ENCODE assay signal across 28 mouse cellular contexts in the genomic region with DNA sequence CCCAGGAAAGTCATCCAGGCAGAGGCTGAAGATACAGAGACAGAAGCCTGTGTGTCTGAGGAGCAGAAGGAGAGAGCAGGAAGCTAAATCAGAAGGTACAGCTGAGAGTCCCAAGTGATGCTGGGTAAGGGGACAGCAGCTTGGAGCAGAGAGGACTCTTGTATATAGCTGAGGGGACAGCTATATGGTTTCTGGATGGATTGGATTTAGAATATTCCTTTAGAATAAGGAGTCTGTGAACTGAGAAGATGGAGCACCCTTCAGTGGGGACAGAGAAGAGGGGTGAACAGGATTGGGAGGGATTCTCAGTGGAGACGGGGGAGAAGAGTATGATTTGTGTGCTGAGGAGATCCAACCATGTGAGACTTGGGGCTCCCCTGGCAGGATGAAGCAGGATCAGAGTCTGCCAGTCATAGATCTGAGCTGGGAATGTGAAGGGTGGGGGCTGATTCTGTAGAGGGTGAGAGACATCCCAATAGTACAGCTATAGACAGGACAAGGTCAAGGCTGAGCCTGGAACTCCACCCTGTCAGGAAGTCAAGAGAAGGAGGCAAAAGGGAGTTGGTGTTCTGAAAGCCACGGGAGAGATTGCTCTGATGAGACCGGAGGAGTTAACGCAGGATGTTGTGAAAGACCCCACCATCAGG. TPM values are rescaled to one million over a fixed set of nuclear protein-coding genes. Genes with fewer than 3 reads are reported as not detected.
DNase-seq lines count a peak whose midpoint lies in the region; ATAC-seq and TF ChIP-seq lines count a peak whose summit lies in the region.
"Had no signal": no experiment of that assay in that cellular context is flagged by ENCODE, and none has a peak within 500 bp of the region (broad histone marks: within the 10 kb centered on the region; RNA-seq: fewer than 3 reads in every experiment).

No protein-coding gene starts in this region.

- H3K36me3 ChIP-seq in kidney, embryonic 15.5 days: no peaks in the 10 kb centered on the region
- H3K36me3 ChIP-seq in neural tube, embryonic 11.5 days (ENCODE audit: control insufficient read depth, insufficient read depth, low read length): no peaks in the 10 kb centered on the region
- no peaks in the 10 kb centered on the region for H3K36me3 ChIP-seq in intestine, embryonic 16.5 days (ENCODE audit: control insufficient read depth, insufficient read depth, low read length)
- no peaks in the 10 kb centered on the region for H3K36me3 ChIP-seq in forebrain, embryonic 15.5 days
- H3K36me3 ChIP-seq: embryonic facial prominence, embryonic 13.5 days; hindbrain, embryonic 12.5 days had no signal

- H3K27me3 ChIP-seq in kidney, embryonic 15.5 days: no peaks in the 10 kb centered on the region
- H3K27me3 ChIP-seq in neural tube, embryonic 11.5 days (ENCODE audit: control insufficient read depth, insufficient read depth, low read length): no peaks in the 10 kb centered on the region
- no peaks in the 10 kb centered on the region for H3K27me3 ChIP-seq in intestine, embryonic 16.5 days (replicated peaks; ENCODE audit: control insufficient read depth, insufficient read depth, low read length)
- H3K27me3 ChIP-seq in forebrain, embryonic 15.5 days: no peaks in the 10 kb centered on the region
- H3K27me3 ChIP-seq: forebrain, embryonic 13.5 days; Patski had no signal

- no peak overlapping the region for H3K4me3 ChIP-seq in gastrocnemius, adult 2 months
- H3K4me3 ChIP-seq in kidney, embryonic 15.5 days (replicated peaks): no peak overlapping the region
- no peak overlapping the region for H3K4me3 ChIP-seq in neural tube, embryonic 11.5 days (ENCODE audit: low read depth, low read length)
- no peak overlapping the region for H3K4me3 ChIP-seq in intestine, embryonic 16.5 days (ENCODE audit: low read length)
- H3K4me3 ChIP-seq in forebrain, embryonic 15.5 days: no peak overlapping the region
- H3K4me3 ChIP-seq: embryonic facial prominence, embryonic 13.5 days; forebrain, embryonic 13.5 days; hindbrain, embryonic 12.5 days had no signal

- no peak overlapping the region for H3K27ac ChIP-seq in gastrocnemius, adult 2 months
- no peak overlapping the region for H3K27ac ChIP-seq in kidney, embryonic 15.5 days
- H3K27ac ChIP-seq in neural tube, embryonic 11.5 days (ENCODE audit: low read depth, low read length): no peak overlapping the region
- no peak overlapping the region for H3K27ac ChIP-seq in intestine, embryonic 16.5 days (ENCODE audit: low read length)
- H3K27ac ChIP-seq in forebrain, embryonic 15.5 days (replicated peaks): no peak overlapping the region
- H3K27ac ChIP-seq: embryonic facial prominence, embryonic 13.5 days; forebrain, embryonic 13.5 days; hindbrain, embryonic 12.5 days had no signal

- no peaks in the 10 kb centered on the region for H3K9me3 ChIP-seq in kidney, embryonic 15.5 days (replicated peaks)
- H3K9me3 ChIP-seq in neural tube, embryonic 11.5 days (ENCODE audit: control insufficient read depth, low read length): no peaks in the 10 kb centered on the region
- no peaks in the 10 kb centered on the region for H3K9me3 ChIP-seq in intestine, embryonic 16.5 days (ENCODE audit: control insufficient read depth, low read length)
- H3K9me3 ChIP-seq in forebrain, embryonic 15.5 days: no peaks in the 10 kb centered on the region
- H3K9me3 ChIP-seq: embryonic facial prominence, embryonic 13.5 days; forebrain, embryonic 13.5 days; hindbrain, embryonic 12.5 days had no signal

- WGBS in kidney, embryonic 15.5 days: 62% methylated on average over 4 of the region's 4 CpGs
- 83% methylated on average over 4 of the region's 4 CpGs for WGBS in neural tube, embryonic 11.5 days
- WGBS in intestine, embryonic 16.5 days: 74% methylated on average over 4 of the region's 4 CpGs
- 77% methylated on average over 4 of the region's 4 CpGs for WGBS in forebrain, embryonic 15.5 days

- peak; percentile 0 for DNase-seq in gastrocnemius, adult 2 months
- no peak for DNase-seq in gastrocnemius, postnatal 14 days
- DNase-seq in kidney, adult 18-20 months: no peak
- DNase-seq in neural tube, embryonic 11.5 days (ENCODE audit: low spot score): peak; percentile 8
- no peak for DNase-seq in neural tube, embryonic 10.5 days (ENCODE audit: extremely low spot score, low spot score)
- DNase-seq: adrenal gland, postnatal 10 days; cerebellum, adult 2 months; cerebellum, postnatal 36 days; embryo, embryonic 11 days; heart, postnatal 14 days; kidney, postnatal 10 days; right cerebral cortex, postnatal 14 days; spleen, adult 18-20 months; thymus, postnatal 14 days had no signal

- H3K9ac ChIP-seq in kidney, embryonic 15.5 days: no peak overlapping the region
- H3K9ac ChIP-seq in neural tube, embryonic 11.5 days (ENCODE audit: low read length): no peak overlapping the region
- no peak overlapping the region for H3K9ac ChIP-seq in intestine, embryonic 16.5 days (ENCODE audit: low read depth, low read length)
- H3K9ac ChIP-seq in forebrain, embryonic 15.5 days (replicated peaks): no peak overlapping the region
- H3K9ac ChIP-seq: embryonic facial prominence, embryonic 13.5 days; forebrain, embryonic 13.5 days; hindbrain, embryonic 12.5 days had no signal

- H3K4me2 ChIP-seq in kidney, embryonic 15.5 days: no peak overlapping the region
- no peak overlapping the region for H3K4me2 ChIP-seq in neural tube, embryonic 11.5 days (ENCODE audit: low read depth)
- no peak overlapping the region for H3K4me2 ChIP-seq in intestine, embryonic 16.5 days (ENCODE audit: low read depth, low read length)
- H3K4me2 ChIP-seq in forebrain, embryonic 15.5 days (replicated peaks): no peak overlapping the region
- H3K4me2 ChIP-seq: embryonic facial prominence, embryonic 13.5 days; forebrain, embryonic 13.5 days; heart, embryonic 11.5 days; hindbrain, embryonic 12.5 days had no signal

- intact Hi-C loops in gastrocnemius, adult 2 months (cut with DNase I): no loop called here
- intact Hi-C loops in gastrocnemius, postnatal 14 days (cut with DNase I; ENCODE audit: low total_unique reads): no loop called here

- H3K4me1 ChIP-seq in kidney, embryonic 15.5 days: peaks cover 34% of the 10 kb centered on the region
- H3K4me1 ChIP-seq in neural tube, embryonic 11.5 days (ENCODE audit: control insufficient read depth, insufficient read depth, low read length): no peaks in the 10 kb centered on the region; the same call in 1 of the 2 replicates
- H3K4me1 ChIP-seq in intestine, embryonic 16.5 days (ENCODE audit: control insufficient read depth, insufficient read depth, low read length): no peaks in the 10 kb centered on the region
- no peaks in the 10 kb centered on the region for H3K4me1 ChIP-seq in forebrain, embryonic 15.5 days
- H3K4me1 ChIP-seq: forebrain, embryonic 13.5 days; hindbrain, embryonic 12.5 days had no signal

- no peak for TF ChIP-seq CTCF in gastrocnemius, adult 2 months (IDR thresholded peaks at IDR 0.05)

- ATAC-seq in kidney, embryonic 15.5 days (replicated peaks; ENCODE audit: low FRiP score): peak; percentile 49; the same call in 1 of the 2 replicates
- no peak for ATAC-seq in neural tube, embryonic 11.5 days (ENCODE audit: insufficient read depth, low FRiP score, low TSS enrichment)
- peak; percentile 62; the same call in 1 of the 2 replicates for ATAC-seq in intestine, embryonic 16.5 days
- no peak for ATAC-seq in forebrain, embryonic 15.5 days (replicated peaks)
- ATAC-seq: activated CD4-positive, CD25-positive, alpha-beta regulatory T cell, adult 4 months; forebrain, embryonic 13.5 days; inflammation-experienced regulatory T-cells, adult 6 months; midbrain, embryonic 16.5 days; Patski had no signal

RNA-seq across cellular contexts. Expression of a gene that starts 26.5 kb away (rescaled TPM):
- total RNA-seq in gastrocnemius, adult 2 months (2021): 1 to 10 TPM; 5.8 to 6.4 TPM
- total RNA-seq in gastrocnemius, postnatal 14 days (2021): 1 to 10 TPM; 8.0 to 8.1 TPM
- polyA plus RNA-seq in kidney, embryonic 15.5 days (2015; fragmentation: Nextera tagmentation; extraction: Ambion mirVana): 2.6 and 3.5 TPM in 2 replicates
- 2.1 and 3.3 TPM in 2 replicates for polyA plus RNA-seq in neural tube, embryonic 11.5 days (2014; fragmentation: Nextera tagmentation; extraction: Ambion mirVana)
- polyA plus RNA-seq in intestine, embryonic 16.5 days (2015; fragmentation: Nextera tagmentation; extraction: Ambion mirVana): 1.8 TPM in 2 replicates
- 3.4 and 3.7 TPM in 2 replicates for polyA plus RNA-seq in forebrain, embryonic 15.5 days (2015; fragmentation: Nextera tagmentation; extraction: Ambion mirVana)

RNA-seq across cellular contexts. Expression of a gene that starts 44.1 kb away (rescaled TPM):
- total RNA-seq in gastrocnemius, adult 2 months (2021): under 1 TPM in 1 of 2 experiments, not detected in 1; 0.08 TPM
- under 1 TPM in 1 of 2 experiments, not detected in 1; 0.06 TPM for total RNA-seq in gastrocnemius, postnatal 14 days (2021)
- 0.36 and 0.45 TPM in 2 replicates for polyA plus RNA-seq in kidney, embryonic 15.5 days (2015; fragmentation: Nextera tagmentation; extraction: Ambion mirVana)
- polyA plus RNA-seq in neural tube, embryonic 11.5 days (2014; fragmentation: Nextera tagmentation; extraction: Ambion mirVana): 0.85 and 1.3 TPM in 2 replicates
- 0.31 and 0.42 TPM in 2 replicates for polyA plus RNA-seq in intestine, embryonic 16.5 days (2015; fragmentation: Nextera tagmentation; extraction: Ambion mirVana)
- 0.96 and 3.1 TPM in 2 replicates for polyA plus RNA-seq in forebrain, embryonic 15.5 days (2015; fragmentation: Nextera tagmentation; extraction: Ambion mirVana)
- total RNA-seq: gastrocnemius, adult 8-10 months; granulocyte monocyte progenitor cell, adult 5-6 weeks had no signal
- polyA plus RNA-seq: limb, embryonic 11.5 days had no signal

Comparison
In these comparisons a context has a peak if more than half of its experiments do, and no peak if none do; other contexts are left out.
1. DNase-seq: peak in gastrocnemius, adult 2 months (single experiment) and neural tube, embryonic 11.5 days (single experiment); none in gastrocnemius, postnatal 14 days (single experiment), kidney, adult 18-20 months (single experiment) and neural tube, embryonic 10.5 days (single experiment).
2. ATAC-seq: peak in kidney, embryonic 15.5 days (single experiment) and intestine, embryonic 16.5 days (single experiment); none in neural tube, embryonic 11.5 days (single experiment) and forebrain, embryonic 15.5 days (single experiment).